8 mouse cellular contexts compared by ENCODE assay signal in genomic region chr8:4258678-4259077, GRCm38 (mm10). TPM values are rescaled to one million over a fixed set of nuclear protein-coding genes. Genes with fewer than 3 reads are reported as not detected.
DNase-seq lines count a peak whose midpoint lies in the region; ATAC-seq and TF ChIP-seq lines count a peak whose summit lies in the region.

No protein-coding gene starts in this region.

- no peak for DNase-seq in kidney, adult 2 months
- DNase-seq in kidney, postnatal 25 days = no peak
- DNase-seq in ES-E14 (ENCODE audit: low read depth, low spot score) = peak; percentile 78
- no peak for DNase-seq in gastrocnemius, postnatal 25 days

- H3K27me3 ChIP-seq in kidney, adult 2 months (replicated peaks; ENCODE audit: control insufficient read depth, insufficient read depth, low read length) = no peaks in the 10 kb centered on the region
- no peaks in the 10 kb centered on the region for H3K27me3 ChIP-seq in embryonic facial prominence, embryonic 12.5 days
- no peaks in the 10 kb centered on the region for H3K27me3 ChIP-seq in hindbrain, embryonic 13.5 days
- no peaks in the 10 kb centered on the region for H3K27me3 ChIP-seq in megakaryocyte, embryonic 14.5 days (replicated peaks)
- no peaks in the 10 kb centered on the region for H3K27me3 ChIP-seq in testis, adult 2 months (ENCODE audit: control insufficient read depth, insufficient read depth, low read length)

- H3K36me3 ChIP-seq in kidney, adult 2 months (ENCODE audit: control insufficient read depth, insufficient read depth, low read length) = no peaks in the 10 kb centered on the region; the same call in 1 of the 2 replicates
- H3K36me3 ChIP-seq in ES-E14 (ENCODE audit: control insufficient read depth, insufficient read depth, low read length, poor library complexity, severe bottlenecking) = peaks cover 32% of the 10 kb centered on the region
- peaks cover 74% of the 10 kb centered on the region for H3K36me3 ChIP-seq in embryonic facial prominence, embryonic 12.5 days
- H3K36me3 ChIP-seq in hindbrain, embryonic 13.5 days = peaks cover 66% of the 10 kb centered on the region
- H3K36me3 ChIP-seq in megakaryocyte, embryonic 14.5 days (replicated peaks; ENCODE audit: low read length) = peaks cover 77% of the 10 kb centered on the region
- H3K36me3 ChIP-seq in testis, adult 2 months (ENCODE audit: control insufficient read depth, insufficient read depth, low read length) = no peaks in the 10 kb centered on the region

- no peak overlapping the region for H3K27ac ChIP-seq in kidney, adult 2 months (ENCODE audit: insufficient read depth, low read depth, low read length)
- peak overlapping the region; percentile 30; the same call in 1 of the 2 replicates for H3K27ac ChIP-seq in ES-E14 (ENCODE audit: insufficient read depth, low read depth, low read length, poor library complexity, severe bottlenecking)
- peak overlapping the region; percentile 92 for H3K27ac ChIP-seq in embryonic facial prominence, embryonic 12.5 days
- peak overlapping the region; percentile 97 for H3K27ac ChIP-seq in hindbrain, embryonic 13.5 days
- peak overlapping the region; percentile 70; the same call in 1 of the 2 replicates for H3K27ac ChIP-seq in testis, adult 2 months (ENCODE audit: control insufficient read depth, insufficient read depth, low read depth, low read length)

- WGBS in kidney, adult 2 months = under 1% methylated on average over 31 of the region's 32 CpGs
- under 1% methylated on average over 32 of the region's 32 CpGs for WGBS in embryonic facial prominence, embryonic 12.5 days
- under 1% methylated on average over 27 of the region's 32 CpGs for WGBS in hindbrain, embryonic 13.5 days

- H3K9me3 ChIP-seq in ES-E14 (ENCODE audit: control insufficient read depth, insufficient read depth, low read depth, low read length) = no peaks in the 10 kb centered on the region
- no peaks in the 10 kb centered on the region for H3K9me3 ChIP-seq in embryonic facial prominence, embryonic 12.5 days
- no peaks in the 10 kb centered on the region for H3K9me3 ChIP-seq in hindbrain, embryonic 13.5 days
- H3K9me3 ChIP-seq in megakaryocyte, embryonic 14.5 days = no peaks in the 10 kb centered on the region

- no peak for TF ChIP-seq CTCF in kidney, adult 2 months (conservative IDR thresholded peaks at IDR 0.05; ENCODE audit: insufficient read depth, insufficient read length, low read depth, low read length)
- TF ChIP-seq CTCF in testis, adult 2 months (IDR thresholded peaks at IDR 0.05; ENCODE audit: control insufficient read depth, insufficient read depth, insufficient replicate concordance, low read depth, low read length) = no peak

- H3K4me2 ChIP-seq in embryonic facial prominence, embryonic 12.5 days (replicated peaks) = peak overlapping the region; percentile 58
- peak overlapping the region; percentile 81 for H3K4me2 ChIP-seq in hindbrain, embryonic 13.5 days

- peak overlapping the region; percentile 70 for H3K9ac ChIP-seq in ES-E14 (ENCODE audit: insufficient read depth, low read depth, low read length, poor library complexity, severe bottlenecking)
- peak overlapping the region; percentile 89 for H3K9ac ChIP-seq in embryonic facial prominence, embryonic 12.5 days
- H3K9ac ChIP-seq in hindbrain, embryonic 13.5 days = peak overlapping the region; percentile 97

- H3K4me1 ChIP-seq in kidney, adult 2 months (ENCODE audit: control insufficient read depth, insufficient read depth, low read length) = no peaks in the 10 kb centered on the region; the same call in 1 of the 2 replicates
- peaks cover 3 to 11% of the 10 kb centered on the region in 2 experiments; a peak in 2 of 4 replicates for H3K4me1 ChIP-seq in ES-E14 (ENCODE audit: control insufficient read depth in 2 of 2, insufficient read depth in 2 of 2, low read length in 2 of 2, poor library complexity in 1 of 2)
- H3K4me1 ChIP-seq in embryonic facial prominence, embryonic 12.5 days = peaks cover 26% of the 10 kb centered on the region
- peaks cover 54% of the 10 kb centered on the region for H3K4me1 ChIP-seq in hindbrain, embryonic 13.5 days (replicated peaks)
- peaks cover 49% of the 10 kb centered on the region for H3K4me1 ChIP-seq in megakaryocyte, embryonic 14.5 days
- peaks cover 13% of the 10 kb centered on the region for H3K4me1 ChIP-seq in testis, adult 2 months (ENCODE audit: control insufficient read depth, insufficient read depth, low read length)

- peak overlapping the region; percentile 45 for H3K4me3 ChIP-seq in kidney, adult 2 months (ENCODE audit: insufficient read depth, low read depth, low read length)
- peak overlapping the region; percentile 78 to 92 for H3K4me3 ChIP-seq in ES-E14 (ENCODE audit: insufficient read depth in 1 of 2, low read depth in 1 of 2, low read length in 2 of 2, poor library complexity in 1 of 2, severe bottlenecking in 1 of 2)
- peak overlapping the region; percentile 88 for H3K4me3 ChIP-seq in embryonic facial prominence, embryonic 12.5 days
- H3K4me3 ChIP-seq in hindbrain, embryonic 13.5 days = peak overlapping the region; percentile 92
- H3K4me3 ChIP-seq in megakaryocyte, embryonic 14.5 days (replicated peaks) = peak overlapping the region; percentile 94
- H3K4me3 ChIP-seq in testis, adult 2 months (ENCODE audit: control insufficient read depth, low read depth, low read length) = peak overlapping the region; percentile 91

- TF ChIP-seq POLR2A in kidney, adult 2 months (IDR thresholded peaks at IDR 0.05; ENCODE audit: low read depth, low read length) = no peak
- no peak for TF ChIP-seq POLR2A in testis, adult 2 months (IDR thresholded peaks at IDR 0.05; ENCODE audit: control insufficient read depth, low read depth, low read length)

- peak; percentile 64 for ATAC-seq in embryonic facial prominence, embryonic 12.5 days (ENCODE audit: insufficient number of reproducible peaks, insufficient read depth, low FRiP score, low TSS enrichment)
- peak; percentile 81 for ATAC-seq in hindbrain, embryonic 13.5 days (ENCODE audit: low FRiP score)

- in situ Hi-C loops in ES-E14 (cut with MboI; ENCODE audit: low sequenced_read_pairs in 2 of 2, unreplicated experiment in 2 of 2) = no loop called here

TF ChIP-seq in ES-E14, 5 proteins besides CTCF, POLR2A, EP300 and RAD21:
- no peak for TF ChIP-seq ZC3H11A (IDR thresholded peaks at IDR 0.05; ENCODE audit: borderline replicate concordance, low read depth, low read length)
- TF ChIP-seq HCFC1 (IDR thresholded peaks at IDR 0.05; ENCODE audit: borderline replicate concordance, insufficient read depth, low read length) = no peak
- no peak for TF ChIP-seq MAFK (IDR thresholded peaks at IDR 0.05; ENCODE audit: insufficient read depth, low read depth, low read length)
- TF ChIP-seq CHD2 (IDR thresholded peaks at IDR 0.05; ENCODE audit: low read depth, low read length) = no peak
- TF ChIP-seq ZNF384 (IDR thresholded peaks at IDR 0.05; ENCODE audit: low read depth, low read length) = no peak
TF ChIP-seq in ES-E14: peak in this region for 0.

RNA-seq across cellular contexts. Expression of gene Ctxn1, which starts 0.4 kb away (rescaled TPM):
- polyA plus RNA-seq in kidney, adult 2 months (2012; rRNA removed) = 6.8 and 7.8 TPM in 2 replicates
- total RNA-seq in ES-E14 (2012; rRNA removed) = 3.7 and 3.8 TPM in 2 replicates
- polyA plus RNA-seq in embryonic facial prominence, embryonic 12.5 days (2016; fragmentation: Nextera tagmentation; extraction: Ambion mirVana) = 120 and 141 TPM in 2 replicates
- 281 and 287 TPM in 2 replicates for polyA plus RNA-seq in hindbrain, embryonic 13.5 days (2015; fragmentation: Nextera tagmentation; extraction: Ambion mirVana)
- 4.9 and 6.9 TPM in 2 replicates for polyA plus RNA-seq in megakaryocyte, embryonic 14.5 days (2012; ENCODE audit: insufficient read depth, low replicate concordance)
- 66.4 and 66.8 TPM in 2 replicates for polyA plus RNA-seq in testis, adult 2 months (2012; rRNA removed)
- under 1 TPM; 0.61 to 0.96 TPM for total RNA-seq in gastrocnemius, postnatal 25 days (2021)

RNA-seq across cellular contexts. Expression of gene Snapc2, which starts 5.8 kb away (rescaled TPM):
- 36.7 and 36.9 TPM in 2 replicates for polyA plus RNA-seq in kidney, adult 2 months (2012; rRNA removed)
- total RNA-seq in ES-E14 (2012; rRNA removed) = 10.3 and 15.9 TPM in 2 replicates
- 71.3 and 71.7 TPM in 2 replicates for polyA plus RNA-seq in embryonic facial prominence, embryonic 12.5 days (2016; fragmentation: Nextera tagmentation; extraction: Ambion mirVana)
- polyA plus RNA-seq in hindbrain, embryonic 13.5 days (2015; fragmentation: Nextera tagmentation; extraction: Ambion mirVana) = 62.1 and 65.2 TPM in 2 replicates
- 62.0 and 69.9 TPM in 2 replicates for polyA plus RNA-seq in megakaryocyte, embryonic 14.5 days (2012; ENCODE audit: insufficient read depth, low replicate concordance)
- polyA plus RNA-seq in testis, adult 2 months (2012; rRNA removed) = 16.0 and 20.7 TPM in 2 replicates
- total RNA-seq in gastrocnemius, postnatal 25 days (2021) = 1 to 10 TPM; 8.4 to 9.5 TPM

RNA-seq across cellular contexts. Expression of gene Tgfbr3l, which starts 10.7 kb away (rescaled TPM):
- polyA plus RNA-seq in kidney, adult 2 months (2012; rRNA removed) = 18.7 and 27.8 TPM in 2 replicates
- total RNA-seq in ES-E14 (2012; rRNA removed) = 1.1 and 1.6 TPM in 2 replicates
- polyA plus RNA-seq in embryonic facial prominence, embryonic 12.5 days (2016; fragmentation: Nextera tagmentation; extraction: Ambion mirVana) = 5.8 and 6.5 TPM in 2 replicates
- 5.0 and 5.2 TPM in 2 replicates for polyA plus RNA-seq in hindbrain, embryonic 13.5 days (2015; fragmentation: Nextera tagmentation; extraction: Ambion mirVana)
- polyA plus RNA-seq in megakaryocyte, embryonic 14.5 days (2012; ENCODE audit: insufficient read depth, low replicate concordance) = 35.3 and 93.0 TPM in 2 replicates
- 18.2 and 38.8 TPM in 2 replicates for polyA plus RNA-seq in testis, adult 2 months (2012; rRNA removed)
- total RNA-seq in gastrocnemius, postnatal 25 days (2021) = 1 to 10 TPM; 1.5 to 1.8 TPM

RNA-seq across cellular contexts. Expression of gene Timm44, which starts 17.0 kb away (rescaled TPM):
- 88.1 and 91.9 TPM in 2 replicates for polyA plus RNA-seq in kidney, adult 2 months (2012; rRNA removed)
- total RNA-seq in ES-E14 (2012; rRNA removed) = 72.5 and 78.8 TPM in 2 replicates
- polyA plus RNA-seq in embryonic facial prominence, embryonic 12.5 days (2016; fragmentation: Nextera tagmentation; extraction: Ambion mirVana) = 64.1 and 64.3 TPM in 2 replicates
- polyA plus RNA-seq in hindbrain, embryonic 13.5 days (2015; fragmentation: Nextera tagmentation; extraction: Ambion mirVana) = 41.5 and 42.6 TPM in 2 replicates
- 14.2 and 43.5 TPM in 2 replicates for polyA plus RNA-seq in megakaryocyte, embryonic 14.5 days (2012; ENCODE audit: insufficient read depth, low replicate concordance)
- 52.9 and 56.3 TPM in 2 replicates for polyA plus RNA-seq in testis, adult 2 months (2012; rRNA removed)
- 10 to 100 TPM; 76.2 to 77.4 TPM for total RNA-seq in gastrocnemius, postnatal 25 days (2021)

RNA-seq across cellular contexts. Expression of gene Gm49320, which starts 20.0 kb away (rescaled TPM):
- 1.3 and 3.3 TPM in 2 replicates for polyA plus RNA-seq in kidney, adult 2 months (2012; rRNA removed)
- not detected in 2 replicates for total RNA-seq in ES-E14 (2012; rRNA removed)
- polyA plus RNA-seq in embryonic facial prominence, embryonic 12.5 days (2016; fragmentation: Nextera tagmentation; extraction: Ambion mirVana) = 1.1 and 2.0 TPM in 2 replicates
- 1.00 and 1.7 TPM in 2 replicates for polyA plus RNA-seq in hindbrain, embryonic 13.5 days (2015; fragmentation: Nextera tagmentation; extraction: Ambion mirVana)
- polyA plus RNA-seq in megakaryocyte, embryonic 14.5 days (2012; ENCODE audit: insufficient read depth, low replicate concordance) = 12.4 TPM in 1 of 2 replicates, not detected in the other
- 0.64 and 1.7 TPM in 2 replicates for polyA plus RNA-seq in testis, adult 2 months (2012; rRNA removed)
- total RNA-seq in gastrocnemius, postnatal 25 days (2021) = under 1 TPM in 1 of 2 experiments, not detected in 1; 0.16 TPM
